Mouse (Mus musculus) cerebellum, postnatal 25 days (tissue): ENCODE results near the gene Hltf.
"Not testable (repeated sequence)": the region's sequence is repeated elsewhere in the genome, so short reads cannot be mapped to it uniquely, and the experiment has no call there.

ENCODE experiments used
- DNase-seq, 2 experiments: peaks; one replicate each; pipeline ENCODE4 v3.0.0; 2021; ENCODE audit warnings: mixed read lengths in 2 of 2

The Hltf gene

DNA sequence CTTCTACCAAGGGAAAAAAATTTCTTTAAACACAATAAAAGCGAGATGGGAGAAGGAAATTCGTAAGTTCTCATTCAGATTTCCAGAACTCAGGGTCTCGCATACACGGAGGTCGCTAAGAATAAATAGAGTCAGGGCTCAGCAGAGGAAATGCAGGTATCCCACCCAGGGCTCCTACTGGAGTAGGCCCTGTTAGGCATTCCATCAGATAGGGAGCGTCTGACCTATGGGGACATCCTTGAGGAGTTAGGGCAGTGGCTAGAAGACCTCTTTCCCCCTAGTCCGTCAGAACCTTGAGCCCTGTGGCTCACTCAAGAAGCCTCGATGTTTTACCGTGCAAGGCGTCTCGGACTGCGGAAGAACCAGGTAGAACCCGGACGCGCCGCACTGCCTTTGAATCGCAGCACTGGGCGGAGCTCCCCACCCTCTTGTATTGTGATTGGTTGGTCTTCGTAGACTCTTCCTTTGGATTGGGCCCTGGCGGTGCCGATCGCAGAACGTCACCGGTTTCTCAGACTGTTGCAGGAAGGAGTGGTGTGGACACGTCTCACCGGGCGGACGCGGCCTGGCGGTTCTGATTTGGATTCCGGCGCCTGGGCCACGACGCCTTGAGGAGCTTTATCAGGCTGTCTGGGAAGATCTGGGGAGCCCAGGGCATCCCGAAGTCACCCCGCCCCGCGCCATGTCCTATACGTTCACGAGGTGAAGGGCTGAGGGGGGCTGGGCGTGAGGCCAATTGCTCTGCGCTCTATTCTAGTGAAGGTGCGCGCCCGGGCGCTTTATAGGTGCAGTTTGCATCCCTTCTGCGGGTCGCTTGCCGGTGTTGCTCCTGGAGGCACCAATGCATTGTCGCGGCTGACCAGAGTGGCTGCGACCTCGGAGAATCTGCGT is at the start of gene Hltf:
Hltf (plus strand) TSS at position 506 of the 891 bp plus-strand sequence.
- peak; percentile 94 to 97 for DNase-seq

DNA sequence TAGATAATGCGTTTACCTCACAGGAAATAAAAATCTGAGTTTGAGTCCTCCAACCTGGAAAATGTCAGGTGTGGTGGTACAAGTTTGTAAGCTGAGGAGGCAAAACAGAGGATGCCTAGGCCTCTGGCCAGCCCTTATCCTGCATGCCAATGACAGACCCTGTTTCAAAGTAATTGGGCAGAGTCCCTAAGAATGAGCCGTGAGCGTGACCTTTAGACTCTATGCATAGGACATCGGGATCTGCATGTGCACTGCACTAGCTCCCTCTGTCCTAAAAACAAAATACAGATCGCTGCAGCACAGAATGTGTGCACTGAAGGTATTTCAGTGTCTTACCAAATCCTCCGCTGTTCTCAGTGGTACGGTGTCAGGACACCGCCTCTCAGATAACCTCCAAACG is 47.1 kb upstream of the Hltf start:
- no peak for DNase-seq

DNA sequence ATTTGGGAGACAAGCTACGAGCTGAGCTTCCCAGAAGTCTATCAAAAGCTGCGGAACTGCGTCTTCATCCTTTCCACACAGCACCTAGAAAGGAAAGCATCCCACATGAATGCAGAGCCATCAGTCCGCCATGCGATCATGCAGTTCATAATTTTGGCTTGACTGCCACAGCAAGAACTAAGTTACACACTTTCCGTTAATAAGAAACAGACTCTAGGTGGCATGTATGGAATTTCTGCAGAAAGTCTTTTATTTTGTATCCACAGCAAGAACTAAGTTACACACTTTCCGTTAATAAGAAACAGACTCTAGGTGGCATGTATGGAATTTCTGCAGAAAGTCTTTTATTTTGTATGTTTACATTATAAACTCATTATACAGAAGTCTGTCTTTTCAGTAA is 46.7 kb upstream of the Hltf start:
- DNase-seq = not testable (repeated sequence)

DNA sequence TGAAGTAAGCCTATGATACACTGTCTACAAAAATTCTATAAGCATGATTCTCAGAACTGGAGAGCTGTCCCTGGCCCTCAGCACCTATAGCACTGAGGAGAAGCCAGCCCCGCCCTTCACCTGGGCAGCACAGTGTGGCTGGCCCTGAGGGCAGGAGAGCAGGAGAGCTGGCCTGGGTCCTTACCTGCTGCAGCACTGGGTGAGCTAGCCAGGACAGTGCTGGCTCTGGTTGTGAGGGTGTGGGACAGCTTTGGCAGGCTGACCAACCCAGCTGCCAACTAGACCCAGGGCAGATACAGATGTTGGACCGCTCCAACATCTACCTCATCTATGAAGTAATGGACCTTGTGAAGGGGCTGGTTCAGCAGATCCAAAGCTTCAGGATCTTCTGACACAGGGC is 43.2 kb upstream of the Hltf start:
- no peak for DNase-seq

DNA sequence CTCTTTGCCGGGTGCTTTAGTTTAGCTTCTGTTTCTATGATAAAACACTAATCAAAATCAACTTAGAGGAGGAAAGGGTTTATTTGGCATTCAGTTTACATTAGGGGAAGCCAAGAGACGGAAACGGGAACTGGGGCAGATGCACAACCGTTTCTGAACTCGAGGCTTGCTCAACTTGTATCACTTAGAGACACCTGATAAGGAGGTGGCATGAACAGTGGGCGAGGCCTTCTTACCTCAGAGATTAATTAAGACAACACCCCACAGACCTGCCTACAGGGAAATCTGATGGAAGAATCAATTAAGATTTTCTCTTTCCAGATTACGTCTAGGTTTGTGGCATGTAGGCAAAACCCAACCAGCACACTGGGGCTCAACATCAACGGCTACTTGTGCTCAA is 39.5 kb upstream of the Hltf start:
- no peak for DNase-seq

DNA sequence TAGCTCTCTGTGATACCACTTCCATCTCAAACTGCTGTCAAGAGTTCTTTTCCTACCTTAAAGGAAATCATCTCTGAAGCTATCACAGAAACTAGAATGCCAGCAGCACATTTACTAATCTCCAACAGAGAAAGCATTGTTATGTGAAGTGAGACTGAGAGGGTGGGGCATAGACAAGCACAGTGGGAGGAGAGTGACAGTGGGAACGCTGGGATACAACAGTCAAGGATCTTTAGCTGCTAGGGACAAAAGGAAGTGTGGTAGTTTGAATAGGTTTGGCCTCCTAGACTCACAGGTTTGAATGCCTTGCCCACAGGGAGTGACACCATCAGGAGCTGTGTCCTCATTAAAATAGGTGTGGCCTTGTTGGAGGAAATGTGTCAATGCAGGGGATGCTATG is 33.8 kb upstream of the Hltf start:
- DNase-seq = no peak

DNA sequence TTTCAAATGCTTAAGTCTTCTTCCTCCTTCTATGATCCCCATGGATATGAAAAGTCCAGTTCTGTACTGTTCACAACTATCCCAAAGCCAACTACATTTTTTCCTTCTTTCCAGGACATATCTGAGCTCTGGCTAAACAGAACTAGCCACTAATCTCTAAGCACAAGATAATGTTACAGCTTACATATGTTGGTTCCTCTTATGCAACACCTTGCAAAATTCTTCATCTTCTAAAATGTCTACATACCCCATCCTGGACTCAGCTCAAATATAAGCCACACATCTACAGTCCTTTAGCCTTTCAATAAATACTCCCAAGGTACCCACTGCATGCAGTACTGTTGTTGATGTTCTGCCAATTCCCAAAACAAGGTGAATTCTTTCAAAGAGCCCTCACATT is 31.1 kb upstream of the Hltf start:
- no peak for DNase-seq

DNA sequence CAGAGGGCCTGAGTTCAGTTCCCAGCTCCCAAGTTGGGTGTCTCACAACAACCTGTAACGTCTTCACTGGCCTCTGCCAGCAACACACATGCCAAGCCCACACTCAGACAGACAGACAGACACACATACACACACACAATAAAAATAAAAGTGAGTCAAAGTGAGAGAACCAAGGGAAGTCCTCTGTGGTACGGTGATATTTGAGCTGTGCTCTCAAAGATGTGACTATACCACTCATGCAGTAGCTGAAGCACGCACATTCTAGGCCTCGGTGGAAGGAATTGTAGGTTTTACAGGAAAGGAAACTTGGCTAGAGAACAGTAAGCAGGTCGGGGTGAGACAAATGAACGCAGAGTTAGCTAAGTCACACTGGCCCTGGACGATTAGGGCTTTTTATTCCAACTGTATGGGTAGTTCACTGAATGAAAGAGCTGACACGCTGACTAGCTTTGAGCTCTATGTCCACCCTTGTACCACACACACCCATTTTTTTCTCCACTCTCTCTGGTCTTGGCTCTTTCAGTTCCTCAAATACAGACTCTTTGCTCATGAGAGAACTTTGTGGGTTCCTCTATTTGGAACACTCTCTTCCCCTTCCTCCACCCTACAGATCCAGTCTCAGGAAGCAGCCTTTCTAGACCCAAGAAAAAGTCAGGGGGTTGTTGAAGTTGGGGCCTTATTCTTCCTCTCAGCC is 30.5 kb upstream of the Hltf start:
- DNase-seq = no peak

DNA sequence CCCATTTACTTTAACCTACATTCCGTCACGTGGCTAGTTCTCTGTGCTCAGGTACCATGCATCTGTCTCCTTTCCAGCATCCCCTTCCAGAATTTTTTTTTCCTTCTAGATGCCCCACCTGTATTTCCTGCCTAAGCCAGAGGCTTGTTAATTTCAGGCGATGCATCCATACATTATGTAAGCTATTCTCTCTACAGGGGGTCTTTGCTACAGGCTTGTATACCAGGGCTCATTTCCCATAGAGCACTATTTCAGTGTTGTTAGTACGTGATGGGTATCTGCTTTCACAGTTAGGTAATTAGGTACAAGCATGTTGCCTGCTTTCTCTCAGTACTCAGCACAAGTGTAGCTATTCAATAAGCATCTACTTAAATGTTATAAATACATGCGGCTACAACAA is 29.8 kb upstream of the Hltf start:
- no peak for DNase-seq

DNA sequence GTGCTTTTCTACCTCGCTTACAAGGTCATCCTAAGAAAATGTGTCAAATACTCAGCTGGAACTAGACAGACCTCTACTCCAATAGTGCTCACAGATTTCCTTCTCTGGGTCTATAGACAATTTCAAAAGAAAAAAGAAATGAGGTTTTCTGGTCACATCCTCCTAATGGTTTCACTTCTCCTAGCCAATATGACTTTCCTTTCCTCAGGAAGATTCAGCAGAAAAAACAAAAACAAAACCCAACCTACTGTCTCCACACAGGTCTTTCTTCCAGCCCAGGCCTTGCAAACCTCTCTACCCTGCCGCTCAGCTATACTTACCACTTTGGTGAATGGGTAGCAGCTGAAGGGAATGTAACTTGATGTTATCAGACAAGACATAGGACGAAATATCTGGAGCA is 29.0 kb upstream of the Hltf start:
- DNase-seq = no peak

DNA sequence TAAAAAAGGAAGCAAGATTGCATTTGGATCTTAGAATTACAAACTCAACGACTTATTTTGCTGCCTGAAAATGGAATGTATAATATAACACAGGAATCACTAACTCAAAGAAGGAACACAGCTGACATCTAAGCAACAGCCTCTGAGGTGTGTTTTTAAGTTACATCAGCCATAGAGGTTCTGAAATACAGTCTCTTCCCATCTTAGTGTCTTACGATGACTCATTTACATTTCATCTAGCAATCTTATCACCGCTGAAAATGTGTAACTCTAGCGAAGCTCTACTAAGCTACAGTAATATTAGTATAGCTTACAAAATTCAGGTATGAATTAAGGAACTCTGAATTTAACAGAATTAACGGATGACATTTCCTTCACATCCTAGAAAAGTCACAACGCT is 26.8 kb upstream of the Hltf start:
- no peak for DNase-seq

DNA sequence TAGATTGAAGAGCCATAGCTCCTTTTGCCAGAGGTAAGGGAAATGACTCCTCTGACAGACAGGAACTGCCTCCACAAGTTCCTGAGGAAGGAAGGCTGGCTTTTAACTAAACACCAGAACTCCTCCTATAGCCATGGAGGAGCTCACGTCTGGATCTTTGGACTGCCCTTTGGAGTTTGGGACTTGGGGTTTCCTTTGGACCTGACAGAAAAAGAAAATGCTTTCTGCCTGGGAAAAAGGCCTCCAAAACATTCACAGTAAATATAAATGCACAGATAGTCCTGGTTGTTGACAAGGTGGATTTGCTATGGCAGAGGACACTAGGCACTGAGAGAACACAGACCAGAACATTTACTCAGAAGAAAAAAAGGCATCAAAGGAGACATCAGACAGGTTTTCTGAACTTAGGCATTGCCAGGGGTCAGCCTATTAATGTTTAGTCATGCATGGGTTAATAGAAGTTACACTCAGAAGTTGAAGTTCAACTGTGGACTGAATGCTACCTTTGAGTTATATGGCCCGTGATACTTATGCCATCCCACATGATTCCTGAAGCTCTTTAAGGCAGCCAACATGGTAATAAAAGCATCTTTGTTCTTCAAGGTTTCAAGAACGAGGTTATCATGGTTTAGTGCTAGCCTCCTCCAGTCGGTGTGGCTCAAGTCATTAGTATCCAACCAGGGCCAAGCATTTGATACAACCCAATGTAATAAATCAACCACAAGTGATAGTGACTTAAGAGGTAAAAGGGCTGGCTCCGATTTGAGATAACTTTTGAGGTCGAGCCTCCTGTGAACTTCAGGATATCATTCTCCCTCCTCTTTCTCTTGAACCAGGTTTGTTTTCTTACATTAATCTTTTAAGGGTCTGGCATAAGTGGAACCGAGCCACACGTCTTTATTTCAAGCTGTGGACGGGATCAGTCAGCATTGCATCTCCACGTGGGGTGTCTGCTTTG is 23.6 kb upstream of the Hltf start:
- DNase-seq = no peak

DNA sequence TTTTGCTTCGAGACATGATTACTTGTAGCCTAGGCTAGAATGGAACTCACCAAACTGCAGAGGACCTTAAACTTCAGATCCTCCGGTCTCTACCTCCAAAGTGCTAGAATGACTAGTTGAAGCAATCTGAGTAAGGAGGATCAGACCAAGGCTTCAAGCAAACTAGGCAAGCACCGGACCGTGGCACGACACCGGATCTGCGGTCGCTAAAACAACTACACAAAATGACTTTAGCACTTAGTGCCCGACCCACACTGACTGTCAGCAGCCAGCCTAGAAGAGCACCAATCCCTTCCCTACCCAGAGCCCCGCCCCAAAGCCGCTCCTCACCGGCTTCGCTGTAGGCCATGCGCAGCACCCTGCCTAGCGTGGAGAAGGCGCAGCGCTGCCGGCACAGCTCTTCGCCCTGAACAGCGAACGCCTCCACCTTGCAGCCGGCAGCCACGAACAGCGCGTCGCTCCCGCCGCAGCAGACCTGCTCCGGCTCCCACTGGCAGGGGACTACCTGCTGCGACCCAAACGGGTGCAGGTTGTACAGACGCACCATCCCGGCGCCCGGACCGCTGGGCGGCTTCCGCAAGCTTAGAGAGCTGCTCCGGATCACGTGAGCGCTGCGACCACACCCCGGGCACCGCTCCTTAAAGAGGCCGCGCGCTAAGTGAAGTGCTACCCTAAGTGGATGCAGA is 22.7 kb upstream of the Hltf start, which contains the start of gene Hps3:
Hps3 (minus strand) TSS at position 597 of the 686 bp plus-strand sequence.
- DNase-seq = peak; percentile 91 to 93

DNA sequence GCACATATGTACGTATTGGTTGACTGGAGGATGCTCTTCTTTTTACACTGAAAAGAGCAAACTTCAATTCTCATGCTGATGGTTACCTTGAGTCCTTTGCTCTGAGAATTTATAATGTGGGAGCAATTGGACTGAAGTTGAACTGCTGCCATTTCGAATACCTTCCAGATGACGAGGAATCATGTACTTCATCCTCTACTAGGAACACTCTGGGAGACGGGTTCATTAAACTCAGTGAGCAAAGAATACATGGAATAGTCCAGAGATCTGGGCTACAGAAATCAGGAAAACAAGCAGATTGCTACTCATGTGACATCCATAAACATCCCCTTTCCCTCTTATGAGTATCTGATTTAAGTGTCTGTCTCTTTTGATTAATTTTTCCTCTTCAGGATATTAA is 21.5 kb upstream of the Hltf start:
- DNase-seq = no peak

DNA sequence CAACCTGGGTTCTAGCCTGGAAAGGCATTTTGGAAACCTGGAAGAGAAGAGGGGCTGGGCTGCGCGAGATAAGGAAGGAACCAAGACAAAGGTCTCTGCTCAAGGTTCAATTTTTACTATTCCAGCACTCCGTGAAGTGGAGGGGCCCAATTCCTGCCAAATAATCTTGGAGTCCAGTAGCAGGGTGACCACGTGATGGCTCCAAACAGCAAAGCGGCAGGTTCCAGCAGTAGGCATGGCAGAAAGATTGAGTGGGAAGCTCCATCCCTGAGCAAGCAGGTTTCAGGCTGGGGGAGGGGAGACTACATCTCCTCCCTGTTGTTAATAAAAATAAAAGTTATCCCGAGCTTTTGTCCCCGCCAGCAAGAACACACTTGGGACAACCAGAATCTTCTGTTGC is 16.1 kb upstream of the Hltf start:
- not testable (repeated sequence) for DNase-seq

DNA sequence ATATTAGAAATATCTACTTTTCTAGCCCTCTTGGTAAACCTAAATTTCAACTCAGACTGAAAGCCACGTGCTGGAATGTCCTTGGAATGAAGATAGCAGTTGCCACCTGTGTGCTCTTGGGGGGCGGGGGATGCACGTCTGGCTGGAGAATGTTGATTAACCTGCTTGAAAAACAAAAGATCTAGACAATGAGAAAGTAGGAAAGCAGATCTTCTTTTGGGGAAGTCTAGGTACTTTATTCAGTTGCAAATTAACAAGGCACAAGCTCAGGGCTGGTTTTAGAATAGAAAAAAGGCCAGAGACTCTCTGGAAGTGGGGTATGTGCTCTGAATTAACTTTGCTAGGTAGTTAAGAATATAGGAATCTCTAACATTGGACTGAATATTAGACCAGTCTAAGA is 12.9 kb upstream of the Hltf start:
- not testable (repeated sequence) for DNase-seq

DNA sequence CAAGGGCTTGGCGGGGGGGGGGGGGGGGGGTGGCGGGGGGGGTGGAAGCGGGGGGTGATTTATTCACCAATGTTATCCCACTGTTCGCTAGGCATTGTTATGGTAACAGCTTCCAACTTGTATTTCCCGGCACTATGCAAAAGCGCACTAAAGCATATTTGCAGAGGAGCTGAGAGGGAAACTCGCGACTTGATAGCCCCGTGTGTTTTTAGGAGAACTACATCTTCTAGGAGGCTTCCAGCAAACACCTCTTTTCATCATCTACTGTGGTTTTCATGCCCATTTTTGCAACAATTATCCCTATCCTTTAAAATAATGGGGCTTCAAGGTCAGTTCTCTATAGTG is 558 bp downstream of the Hltf start:
- no peak for DNase-seq

DNA sequence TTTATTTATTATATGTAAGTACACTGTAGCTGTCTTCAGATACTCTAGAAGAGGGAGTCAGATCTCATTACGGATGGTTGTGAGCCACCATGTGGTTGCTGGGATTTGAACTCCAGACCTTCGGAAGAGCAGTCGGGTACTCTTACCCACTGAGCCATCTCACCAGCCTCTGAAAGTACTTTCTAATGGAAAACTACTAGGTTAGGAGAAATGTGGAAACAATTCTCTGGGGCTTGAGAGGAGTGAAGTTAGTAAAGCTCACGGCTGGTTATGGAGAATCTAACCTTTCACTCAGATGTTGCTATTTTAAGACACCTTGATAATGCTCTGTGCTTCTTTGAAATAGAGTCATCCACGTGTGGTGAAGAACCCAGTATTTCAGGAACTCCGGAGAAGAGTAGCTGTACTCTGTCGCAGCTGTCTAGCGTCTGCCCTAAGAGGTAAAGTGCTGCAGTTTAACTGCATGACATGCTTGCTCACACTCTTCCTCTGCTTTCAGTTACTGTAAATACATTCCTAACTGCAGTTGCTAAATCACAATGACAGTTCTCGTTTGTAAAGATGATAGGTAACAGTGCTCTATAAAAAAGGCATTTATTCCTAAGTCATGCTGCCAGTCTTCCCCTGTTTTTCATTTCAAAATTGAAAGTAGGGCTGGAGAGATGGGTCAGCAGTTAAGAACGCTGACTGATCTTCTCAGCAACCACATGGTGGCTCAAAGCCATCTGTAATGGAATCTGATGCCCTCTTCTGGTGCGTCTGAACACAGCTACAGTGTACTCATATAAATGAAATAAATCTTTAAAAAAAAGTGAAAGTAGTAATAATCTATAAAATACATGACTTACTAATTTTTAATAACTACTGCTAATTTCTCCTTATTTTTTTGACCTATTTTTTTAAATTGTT is 18.8 kb downstream of the Hltf start:
- DNase-seq = no peak

DNA sequence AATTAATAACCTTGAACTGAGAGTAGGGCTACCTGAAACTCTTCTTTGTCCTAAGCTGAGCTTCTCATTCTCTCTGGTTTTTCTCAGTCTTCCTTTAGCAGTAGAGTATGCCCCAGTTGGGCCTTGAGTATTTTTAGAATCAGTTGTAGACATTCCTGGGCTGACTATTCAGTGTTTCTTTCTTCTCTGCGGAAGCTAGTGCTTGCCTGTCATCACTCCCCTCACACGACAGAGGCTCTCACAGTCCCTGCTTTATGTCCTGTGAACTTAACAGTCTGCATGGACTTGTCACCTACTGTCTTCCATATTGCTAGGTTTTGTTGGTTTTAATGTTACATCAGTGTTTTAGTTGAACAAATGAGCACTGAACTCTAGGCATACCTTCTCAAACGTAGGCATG is 24.6 kb downstream of the Hltf start:
- DNase-seq = no peak

DNA sequence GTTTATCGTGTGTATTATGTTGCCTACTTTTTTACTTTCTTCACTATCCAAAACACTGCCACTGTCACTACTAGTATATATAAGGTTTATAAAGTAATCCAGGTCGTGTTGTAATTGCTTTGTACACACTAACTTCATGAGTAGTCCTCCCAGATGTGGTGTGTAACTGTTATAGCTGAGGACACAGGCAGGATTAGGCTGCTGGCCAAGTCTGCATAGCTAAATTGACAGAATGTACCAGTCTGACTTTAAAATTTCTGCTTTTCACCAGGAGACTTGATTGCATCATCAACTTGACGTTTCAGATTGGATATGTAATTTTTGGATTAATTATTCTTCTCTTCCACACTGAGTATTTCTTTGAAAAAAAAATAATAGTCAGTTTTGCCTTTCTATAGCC is 46.2 kb downstream of the Hltf start:
- no peak for DNase-seq

DNA sequence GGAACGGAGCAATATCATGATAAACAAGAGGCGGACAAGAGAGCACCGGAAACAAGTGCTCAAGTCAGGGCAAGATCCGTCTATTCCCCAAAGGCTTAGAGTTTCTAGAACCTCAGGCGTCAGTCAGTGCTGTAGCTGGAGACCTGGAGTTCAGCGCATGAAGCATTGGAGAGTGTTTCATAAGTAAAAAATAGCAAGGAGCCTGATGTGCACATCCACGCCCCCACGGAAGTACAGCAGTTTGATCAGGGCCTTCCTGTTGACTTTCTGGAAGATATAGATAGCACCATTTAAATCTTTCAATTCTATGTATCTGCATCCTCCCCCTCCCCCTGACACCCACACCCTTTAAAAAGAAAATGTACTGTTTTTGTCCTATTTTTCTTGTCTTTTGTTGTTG is 46.7 kb downstream of the Hltf start:
- no peak for DNase-seq

DNA sequence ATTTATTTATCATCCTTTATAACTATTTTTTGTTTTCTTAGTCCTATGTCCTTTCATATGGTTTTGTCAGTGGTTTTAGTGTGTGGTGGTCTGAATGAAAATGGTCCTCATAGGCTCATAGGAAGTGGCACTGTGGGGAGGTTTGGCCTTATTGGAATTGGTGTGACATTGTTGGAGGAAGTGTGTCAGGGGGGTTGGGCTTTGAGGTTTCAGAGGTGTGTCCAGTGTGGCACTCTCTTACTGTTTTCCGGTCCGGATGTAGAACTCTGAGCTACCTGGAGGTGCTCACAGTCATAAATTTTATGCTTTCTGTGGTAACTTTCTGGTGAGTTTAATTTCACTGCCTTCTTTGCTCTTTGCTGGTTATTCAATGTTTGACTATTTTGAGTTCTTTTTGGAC is 47.2 kb downstream of the Hltf start:
- no peak for DNase-seq
